Mouse (Mus musculus) adrenal gland, postnatal 25 days (tissue): ENCODE data around the gene Coch. TPM values are rescaled to one million over a fixed set of nuclear protein-coding genes. Genes with fewer than 3 reads are reported as not detected.
"Not testable (repeated sequence)": the region's sequence is repeated elsewhere in the genome, so short reads cannot be mapped to it uniquely, and the experiment has no call there.

Source experiments
- DNase-seq: peaks from one replicate; pipeline ENCODE4 v3.0.0; 2021; ENCODE audit warnings: mixed read lengths
- total RNA-seq: library from RNA; stranded (reverse); gene quantifications from 2 replicates; pipeline ENCODE4 v1.2.3, GENCODE M21; 2021

Coch gene
- total RNA-seq, 1 experiment from 2014 or later = 0.46 TPM

GRCm38 (mm10) chr12:51641871-51642270 is 48.7 kb downstream of the Coch start:
- DNase-seq = no peak

GRCm38 (mm10) chr12:51649401-51649800 is 56.3 kb downstream of the Coch start:
- DNase-seq = not testable (repeated sequence)

Other genes with a start within 250 kb of the Coch start
- gene G2e3, start 245.3 kb upstream of the Coch start, total RNA-seq = 13.7 and 18.2 TPM in 2 replicates
- gene Scfd1, start 215.8 kb upstream of the Coch start, total RNA-seq = 65.0 and 72.2 TPM in 2 replicates
- 18.3 and 25.8 TPM in 2 replicates for gene Ap4s1, start 97.7 kb downstream of the Coch start, total RNA-seq
- 85.1 and 89.3 TPM in 2 replicates for gene Strn3, start 98.6 kb downstream of the Coch start, total RNA-seq
- gene Hectd1, start 236.2 kb downstream of the Coch start, total RNA-seq = 96.6 and 102 TPM in 2 replicates